Mouse (Mus musculus) c-Kit-negative CD71-positive TER-119-positive erythroid progenitor cells, embryonic 14.5 days (primary cell): ENCODE measurements around the gene Mill2.
"Not testable (repeated sequence)": the region's sequence is repeated elsewhere in the genome, so short reads cannot be mapped to it uniquely, and the experiment has no call there.

Experiments
- DNase-seq: peaks from one replicate; pipeline ENCODE4 v3.0.0-alpha.2; 2013; ENCODE audit warnings: low read depth, low spot score

Mill2 gene

GRCm38 (mm10) chr7:18839865-18840264 lies at the start of gene Mill2:
Gene Mill2 (plus strand): TSS chr7:18839966.
- no peak for DNase-seq

DNA sequence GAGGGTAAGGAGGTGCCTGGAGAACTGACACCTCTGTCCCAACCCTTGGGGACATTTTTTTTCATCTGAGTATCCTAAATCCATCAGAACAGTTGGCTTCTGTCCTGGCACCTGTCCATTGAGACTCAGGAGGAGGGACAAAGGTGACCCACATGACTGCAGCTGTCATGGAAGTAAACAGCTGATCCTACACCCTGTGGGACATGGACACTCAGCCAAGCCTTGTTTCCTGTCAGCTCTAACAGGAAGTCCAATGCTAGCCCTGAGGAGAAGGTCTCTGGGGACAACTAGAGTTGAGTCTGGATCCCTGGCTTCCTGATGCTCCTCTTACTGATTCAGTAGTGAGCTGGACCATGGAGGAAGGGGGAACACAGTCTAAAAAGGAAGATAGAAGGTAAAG lies 49.1 kb upstream of the Mill2 start:
- not testable (repeated sequence) for DNase-seq

GRCm38 (mm10) chr7:18798420-18798819 lies 41.3 kb upstream of the Mill2 start, which contains the start of gene Psg19:
Gene Psg19 (minus strand): TSS chr7:18798520.
- no peak for DNase-seq

DNA sequence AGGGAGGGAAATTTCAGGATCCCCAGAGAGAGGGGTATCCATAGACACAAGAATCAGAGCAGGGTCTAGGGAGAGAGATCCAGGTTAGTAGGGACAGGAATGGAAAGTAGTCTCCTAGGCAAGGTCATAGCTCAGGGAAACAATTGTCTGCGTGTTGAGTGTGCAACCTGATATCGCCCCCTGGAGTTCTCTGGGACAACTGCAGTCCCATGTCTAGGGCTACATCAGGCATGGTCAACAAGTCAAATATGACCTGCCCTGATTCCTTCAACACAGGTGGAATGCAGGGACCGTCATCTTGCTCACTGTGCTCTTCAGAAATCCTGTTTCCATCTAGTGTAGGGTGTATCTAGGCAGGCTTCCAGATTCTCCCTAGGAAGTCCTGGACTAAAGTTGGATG lies 40.6 kb upstream of the Mill2 start:
- DNase-seq, result no peak

GRCm38 (mm10) chr7:18803526-18803925 lies 36.2 kb upstream of the Mill2 start:
- DNase-seq, result no peak

DNA sequence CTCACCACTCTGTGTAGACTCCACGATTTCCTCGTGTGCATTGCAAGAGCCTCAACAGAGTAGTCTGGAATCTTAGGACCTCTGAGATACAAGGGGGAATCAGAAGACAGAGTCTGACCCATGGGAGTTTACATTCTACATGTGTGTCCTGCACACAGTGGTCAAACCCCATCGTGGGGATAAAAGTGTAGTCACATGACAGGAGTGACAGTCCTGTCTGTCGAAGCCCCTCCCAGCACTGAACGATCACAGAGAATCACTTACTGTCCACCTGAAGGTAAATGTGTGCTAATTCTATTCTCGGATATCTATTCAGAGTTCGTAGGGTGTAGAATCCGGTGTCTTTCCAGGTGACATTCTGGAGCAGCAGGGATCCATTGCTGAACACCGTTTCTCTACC lies 21.5 kb upstream of the Mill2 start:
- no peak for DNase-seq

GRCm38 (mm10) chr7:18821507-18821906 lies 18.3 kb upstream of the Mill2 start, which contains the start of gene Psg17:
Gene Psg17 (minus strand): TSS chr7:18821607.
- no peak for DNase-seq

- no peak for DNase-seq
These were observed 11.8 kb upstream of the Mill2 start for GRCm38 (mm10) chr7:18827792-18828546.

- DNase-seq, result no peak
These were observed 11.2 kb upstream of the Mill2 start for GRCm38 (mm10) chr7:18828592-18828991.

- DNase-seq, result no peak
These were observed 10.2 kb upstream of the Mill2 start for GRCm38 (mm10) chr7:18829545-18829944.

GRCm38 (mm10) chr7:18832298-18832697 lies 7.5 kb upstream of the Mill2 start:
- DNase-seq, result no peak

GRCm38 (mm10) chr7:18840386-18841173 lies 814 bp downstream of the Mill2 start:
- no peak for DNase-seq

DNA sequence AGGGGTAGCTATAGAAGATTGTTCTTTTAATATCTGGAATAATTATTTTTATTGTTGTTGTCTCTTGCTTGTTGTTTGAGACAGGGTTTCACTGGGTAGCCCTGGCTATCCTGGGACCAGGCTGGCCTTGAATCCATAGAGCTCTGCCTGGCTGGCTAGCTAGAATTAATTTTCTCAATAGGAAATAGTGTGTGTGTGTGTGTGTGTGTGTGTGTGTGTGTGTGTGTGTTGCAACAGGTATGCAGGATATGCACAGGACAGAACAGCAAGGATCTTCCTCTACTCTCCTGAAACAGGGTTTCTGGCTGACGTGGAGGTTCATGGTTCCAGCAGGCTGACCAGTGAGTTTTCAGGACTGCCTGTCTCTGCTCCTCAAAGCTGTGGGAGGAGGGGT lies 1.4 kb downstream of the Mill2 start:
- DNase-seq, result no peak

DNA sequence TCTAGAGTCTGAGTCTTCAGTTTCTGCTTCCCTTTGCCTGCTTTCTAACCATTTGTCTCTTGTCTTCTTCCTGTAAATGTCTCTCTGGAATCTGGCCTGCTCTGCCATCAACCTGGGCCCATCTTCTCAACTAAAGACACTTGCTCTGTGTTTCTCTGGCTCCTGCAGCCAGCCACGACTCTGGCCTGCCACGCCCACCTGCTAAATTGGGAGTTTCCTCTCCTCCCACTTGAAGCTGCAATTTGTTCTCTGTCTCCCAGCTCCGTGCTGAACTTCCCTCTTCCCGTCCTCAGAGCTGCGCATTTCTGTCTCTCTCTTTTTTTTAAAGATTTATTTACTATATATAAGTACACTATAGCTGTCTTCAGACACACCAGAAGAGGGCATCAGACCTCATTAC lies 5.0 kb downstream of the Mill2 start:
- DNase-seq, result no peak

GRCm38 (mm10) chr7:18848395-18848794 lies 8.6 kb downstream of the Mill2 start:
- no peak for DNase-seq

DNA sequence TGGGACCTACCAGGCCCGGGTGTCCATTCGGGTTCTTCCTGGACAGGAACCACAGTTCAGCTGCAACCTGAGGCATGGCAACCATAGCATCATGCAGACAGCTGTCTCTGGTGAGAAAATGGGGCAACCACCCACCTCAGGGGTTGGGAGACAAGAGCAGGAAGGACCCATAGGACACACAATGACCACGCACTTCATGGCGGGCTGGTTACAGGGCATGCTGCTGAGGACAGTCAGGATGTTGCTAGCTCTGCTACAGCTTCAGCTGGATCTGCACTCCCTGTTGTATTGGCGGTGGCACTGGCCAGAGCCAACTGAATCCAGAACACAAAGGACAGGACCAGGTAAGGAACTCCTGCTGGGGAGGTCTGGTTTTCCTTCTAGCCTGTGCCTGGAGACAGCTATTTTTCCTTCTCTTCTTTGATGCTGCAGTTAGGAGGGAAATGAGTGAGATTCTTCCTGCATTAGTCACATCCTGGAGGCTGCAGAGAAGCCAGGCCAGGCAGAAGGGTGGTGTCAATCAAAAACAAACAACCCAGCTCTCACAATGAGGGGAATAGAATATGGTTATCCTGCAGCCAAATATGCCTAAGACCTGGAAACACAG lies 18.6 kb downstream of the Mill2 start:
- no peak for DNase-seq

GRCm38 (mm10) chr7:18862801-18863200 lies 23.0 kb downstream of the Mill2 start:
- DNase-seq, result no peak

GRCm38 (mm10) chr7:18868491-18868890 lies 28.7 kb downstream of the Mill2 start:
- no peak for DNase-seq

DNA sequence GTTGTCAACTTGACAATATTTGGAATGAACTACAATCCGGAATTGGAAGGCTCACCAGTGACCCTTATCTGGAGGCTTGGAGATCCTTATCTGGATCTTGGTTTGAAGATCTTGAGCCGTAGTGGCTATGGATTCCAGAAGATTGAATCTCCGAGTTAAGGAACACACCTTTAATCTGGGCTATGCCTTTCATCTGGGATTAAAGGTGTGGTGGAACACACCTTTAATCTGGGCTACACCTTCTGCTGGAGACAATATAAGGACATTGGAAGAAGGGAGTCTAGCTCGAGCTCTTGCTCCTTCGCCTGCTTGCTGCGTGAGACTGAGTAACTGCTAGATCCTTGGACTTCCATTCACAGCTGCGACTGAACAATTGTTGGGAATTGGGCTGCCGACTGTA lies 31.3 kb downstream of the Mill2 start, which contains the start of gene Pglyrp1:
Pglyrp1 (plus strand) TSS at position 301 of the 400 bp plus-strand sequence.
- not testable (repeated sequence) for DNase-seq

DNA sequence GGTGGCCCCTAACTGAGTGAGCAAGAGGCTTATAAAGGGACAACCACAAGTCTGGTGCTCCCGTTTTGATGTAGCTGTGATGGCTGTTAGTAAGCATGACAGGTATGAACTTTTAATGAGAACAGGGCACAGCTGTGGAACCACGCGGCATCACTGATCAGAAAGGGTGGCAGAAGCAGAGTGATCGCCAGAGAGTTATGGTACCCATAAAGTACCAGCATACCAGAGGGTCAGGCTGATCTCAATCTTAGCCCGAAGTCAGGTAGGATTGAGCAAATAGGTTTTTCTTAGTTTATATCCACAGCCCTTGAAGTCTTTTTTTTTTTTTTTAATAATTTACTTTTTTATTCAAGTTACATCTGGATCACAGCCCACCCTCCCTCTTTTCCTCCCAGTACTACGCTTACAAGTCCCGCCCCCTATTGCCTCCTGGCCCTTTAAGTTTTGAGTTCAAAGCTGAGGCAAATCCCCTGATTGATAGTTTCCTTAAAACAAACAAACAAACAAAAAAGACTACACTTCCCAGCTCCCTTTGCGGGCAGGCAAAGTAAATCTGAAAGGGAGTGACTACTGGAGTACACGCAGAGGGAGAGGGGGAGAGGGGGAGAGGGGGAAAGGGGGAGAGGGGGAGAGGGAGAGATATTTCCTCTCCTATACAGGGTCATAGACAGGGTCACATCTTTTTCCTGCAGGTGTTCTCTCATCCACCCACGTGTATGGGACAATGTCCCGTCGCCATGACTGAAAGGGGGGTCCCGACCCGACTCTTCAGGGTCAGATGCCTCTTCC lies 32.4 kb downstream of the Mill2 start:
- no peak for DNase-seq

DNA sequence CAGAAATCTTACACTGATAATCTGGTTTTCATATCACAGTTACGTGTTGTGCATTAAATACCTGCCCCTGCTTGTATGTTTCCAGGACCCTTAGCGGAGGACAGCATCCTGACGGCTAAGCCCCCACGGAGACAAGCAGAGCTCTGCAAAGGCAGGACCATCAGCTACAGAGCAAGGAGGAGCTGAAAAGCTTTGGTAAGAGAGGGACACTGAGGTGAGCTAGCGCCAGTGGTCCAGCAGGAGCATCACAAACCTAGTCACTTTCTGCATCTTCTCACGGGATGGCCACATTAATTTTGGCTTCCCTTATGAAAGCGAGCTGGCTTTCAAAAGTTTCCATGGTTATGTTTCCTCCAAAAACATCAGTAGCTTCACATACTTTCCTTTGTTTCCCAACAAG lies 33.0 kb downstream of the Mill2 start:
- no peak for DNase-seq

GRCm38 (mm10) chr7:18873253-18873652 lies 33.5 kb downstream of the Mill2 start:
- no peak for DNase-seq
